Mouse (Mus musculus) kidney, embryonic 16.5 days (tissue): ENCODE data around the gene Tmem233. TPM values are rescaled to one million over a fixed set of nuclear protein-coding genes. Genes with fewer than 3 reads are reported as not detected.

Experiments used
- ATAC-seq: fragments of 200-750 bp; cut with Nextera tagmentation; 2 replicates; pipeline ENCODE4 v1.8.0; 2017; ENCODE audit warnings: moderate TSS enrichment; ENCODE audit not compliant: low FRiP score, low TSS enrichment
- H3K27ac ChIP-seq: fragments of 300-500 bp; sonication (generic); 2 replicates; pipeline ENCODE4 v1.5.1; 2014; ENCODE audit warnings: low read length
- H3K27me3 ChIP-seq: fragments of 300-500 bp; sonication (generic); 2 replicates; pipeline ENCODE4 v1.6.1; 2014; ENCODE audit warnings: low read length, control low read depth, mixed read lengths; ENCODE audit not compliant: insufficient read depth
- H3K36me3 ChIP-seq: fragments of 300-500 bp; sonication (generic); 2 replicates; pipeline ENCODE4 v1.6.1; 2014; ENCODE audit warnings: low read length, control low read depth, mixed read lengths; ENCODE audit not compliant: insufficient read depth
- H3K4me1 ChIP-seq: fragments of 300-500 bp; sonication (generic); 2 replicates; pipeline ENCODE4 v1.6.1; 2014; ENCODE audit warnings: low read length, control low read depth, mixed read lengths; ENCODE audit not compliant: insufficient read depth
- H3K4me2 ChIP-seq: fragments of 300-500 bp; sonication (generic); replicated peaks from 2 replicates; pipeline ENCODE4 v1.6.1; 2014; ENCODE audit warnings: low read depth, low read length
- H3K4me3 ChIP-seq: fragments of 300-500 bp; sonication (generic); 2 replicates; pipeline ENCODE4 v1.5.1; 2014; ENCODE audit warnings: mild to moderate bottlenecking, low read length
- H3K9ac ChIP-seq: fragments of 300-500 bp; sonication (generic); replicated peaks from 2 replicates; pipeline ENCODE4 v1.6.1; 2014; ENCODE audit warnings: low read length
- H3K9me3 ChIP-seq: fragments of 300-500 bp; sonication (generic); 2 replicates; pipeline ENCODE4 v1.6.1; 2016; ENCODE audit warnings: low read length, control low read depth
- WGBS: fragments of 180-500 bp; shearing (Covaris S2); extraction: QIAGEN DNeasy Blood & Tissue Kit; methylation state at CpG from one replicate; pipeline ENCODE4 v1.1.7; 2014; 5-methylcytosine and 5-hydroxymethylcytosine counted together
- polyA plus RNA-seq: library from polyadenylated mRNA; unstranded; fragments of >200 nt; fragmentation: Nextera tagmentation; extraction: Ambion mirVana; gene quantifications from 2 replicates; pipeline ENCODE4 v1.2.1, GENCODE M21; 2015

The Tmem233 gene
- polyA plus RNA-seq, 1 experiment from 2014 or later, result not detected

- peaks cover 41% of the 10 kb centered on the region for H3K36me3 ChIP-seq
- H3K27me3 ChIP-seq, result no peaks in the 10 kb centered on the region
- peaks cover 36% of the 10 kb centered on the region for H3K4me1 ChIP-seq
- H3K9ac ChIP-seq, result peak overlapping the region; percentile 84
- ATAC-seq, result no peak
- H3K9me3 ChIP-seq, result no peaks in the 10 kb centered on the region
- H3K27ac ChIP-seq, result peak overlapping the region; percentile 89
- H3K4me3 ChIP-seq, result peak overlapping the region; percentile 84
- H3K4me2 ChIP-seq, result peak overlapping the region; percentile 79
- WGBS, result 76% methylated on average over 7 of the region's 7 CpGs
These were observed 60.3 kb downstream of the Tmem233 start for GRCm38 (mm10) chr5:116022658-116023200.

GRCm38 (mm10) chr5:116022131-116022530 lies 60.9 kb downstream of the Tmem233 start:
- no peak overlapping the region for H3K27ac ChIP-seq
- H3K9me3 ChIP-seq, result no peaks in the 10 kb centered on the region
- no peaks in the 10 kb centered on the region for H3K27me3 ChIP-seq
- peak overlapping the region; percentile 79 for H3K4me2 ChIP-seq
- peaks cover 47% of the 10 kb centered on the region for H3K36me3 ChIP-seq
- peak overlapping the region; percentile 22; the same call in 1 of the 2 replicates for H3K9ac ChIP-seq
- H3K4me1 ChIP-seq, result peaks cover 36% of the 10 kb centered on the region
- peak overlapping the region; percentile 7; the same call in 1 of the 2 replicates for H3K4me3 ChIP-seq
- 88% methylated on average over 12 of the region's 12 CpGs for WGBS
- ATAC-seq, result no peak

DNA sequence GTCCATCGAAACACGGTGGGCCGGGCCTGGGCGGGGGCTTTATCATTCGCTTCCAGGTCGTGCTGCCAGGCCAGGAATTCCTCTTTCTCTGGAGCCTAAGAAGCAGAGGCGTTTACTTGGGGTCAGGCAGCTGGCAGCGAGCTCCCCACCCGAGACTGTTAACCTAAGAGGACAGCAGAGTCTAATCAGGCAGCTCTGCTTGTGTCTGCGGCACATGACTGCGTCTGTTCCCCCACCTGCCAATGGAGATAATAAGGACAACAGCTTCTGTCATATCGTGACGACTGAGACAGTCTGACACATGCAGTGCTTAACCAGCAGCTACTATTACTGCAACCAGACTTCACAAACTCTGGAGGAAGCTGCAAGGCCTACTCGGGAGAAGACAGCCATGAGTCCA lies 61.5 kb downstream of the Tmem233 start:
- 87% methylated on average over 14 of the region's 14 CpGs for WGBS

DNA sequence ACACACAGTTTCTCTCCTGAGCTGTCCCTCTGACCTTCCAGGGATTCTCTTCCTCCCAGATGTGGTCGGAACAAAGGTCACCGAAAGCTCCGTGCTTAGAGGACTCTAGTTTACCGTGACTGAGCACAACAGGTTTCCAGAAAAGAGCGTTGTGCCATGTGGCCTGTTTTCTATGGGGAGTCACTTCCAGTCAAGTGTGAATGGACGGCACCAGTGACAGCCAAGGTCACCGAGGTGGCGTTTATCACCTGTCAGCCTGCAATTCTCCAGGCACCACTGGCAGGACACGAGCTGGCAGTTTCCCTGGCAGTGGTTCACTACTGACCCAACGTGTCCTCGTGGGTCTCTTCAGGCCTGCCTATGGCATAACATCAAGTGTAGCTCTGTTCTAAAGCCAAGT lies 63.7 kb downstream of the Tmem233 start:
- no peaks in the 10 kb centered on the region for H3K27me3 ChIP-seq
- no peak overlapping the region for H3K4me3 ChIP-seq
- no peak overlapping the region for H3K4me2 ChIP-seq
- H3K9me3 ChIP-seq, result no peaks in the 10 kb centered on the region
- H3K9ac ChIP-seq, result no peak overlapping the region
- peaks cover 36% of the 10 kb centered on the region for H3K4me1 ChIP-seq
- WGBS, result 23% methylated on average over 11 of the region's 11 CpGs
- H3K36me3 ChIP-seq, result peaks cover 74% of the 10 kb centered on the region
- peak overlapping the region; percentile 25 for H3K27ac ChIP-seq
- ATAC-seq, result no peak

More for the DNA sequence above, 61.5 kb downstream of the Tmem233 start:
- Histone ChIP-seq H3K9me3 (no peaks in the 10 kb centered on the region), H3K27me3 (no peaks in the 10 kb centered on the region), H3K9ac (no peak overlapping the region), H3K27ac (no peak overlapping the region), H3K4me3 (no peak overlapping the region), H3K4me1 (peaks cover 36% of the 10 kb centered on the region), H3K4me2 (no peak overlapping the region), H3K36me3 (peaks cover 53% of the 10 kb centered on the region)
- ATAC-seq, result no peak

DNA sequence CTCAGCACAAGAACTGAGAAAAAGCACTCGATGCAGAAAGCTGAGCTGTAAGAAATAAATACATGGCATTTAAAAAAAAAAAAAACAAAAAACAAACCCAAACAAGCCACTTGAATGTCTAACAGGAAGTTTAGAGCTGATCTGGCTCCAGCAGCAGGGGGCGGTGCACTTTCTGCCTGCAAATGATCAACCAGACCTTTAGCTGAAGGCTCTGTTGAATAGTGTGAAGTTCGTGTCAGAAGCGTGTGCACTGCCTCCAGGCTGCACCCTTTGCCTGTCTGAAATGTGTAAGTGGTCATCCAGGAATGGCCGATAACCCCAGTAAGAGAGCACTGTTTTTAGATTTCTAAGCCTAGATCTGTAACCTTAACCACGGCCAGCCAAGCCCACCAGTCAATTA lies 64.3 kb downstream of the Tmem233 start:
- 59% methylated on average over 6 of the region's 6 CpGs for WGBS
- H3K9ac ChIP-seq, result 0 out of 2 replicates have a peak overlapping the region, but pooled peaks have one; percentile 2
- peak overlapping the region; percentile 25 for H3K27ac ChIP-seq
- peaks cover 80% of the 10 kb centered on the region for H3K36me3 ChIP-seq
- no peak for ATAC-seq
- H3K4me1 ChIP-seq, result peaks cover 36% of the 10 kb centered on the region
- no peaks in the 10 kb centered on the region for H3K9me3 ChIP-seq
- no peaks in the 10 kb centered on the region for H3K27me3 ChIP-seq
- no peak overlapping the region for H3K4me3 ChIP-seq
- no peak overlapping the region for H3K4me2 ChIP-seq

- ATAC-seq, result no peak
- 88% methylated on average over 9 of the region's 9 CpGs for WGBS
- no peaks in the 10 kb centered on the region for H3K9me3 ChIP-seq
- no peak overlapping the region for H3K9ac ChIP-seq
- no peak overlapping the region for H3K4me2 ChIP-seq
- no peaks in the 10 kb centered on the region for H3K27me3 ChIP-seq
- H3K4me3 ChIP-seq, result no peak overlapping the region
- 0 out of 2 replicates have a peak overlapping the region, but pooled peaks have one; percentile 13 for H3K27ac ChIP-seq
- H3K36me3 ChIP-seq, result peaks cover 86% of the 10 kb centered on the region
- peaks cover 34% of the 10 kb centered on the region for H3K4me1 ChIP-seq
These were observed 64.8 kb downstream of the Tmem233 start for GRCm38 (mm10) chr5:116018196-116018595.

- Histone ChIP-seq H3K9ac (no peak overlapping the region), H3K36me3 (peaks cover 94% of the 10 kb centered on the region), H3K27ac (no peak overlapping the region), H3K9me3 (no peaks in the 10 kb centered on the region), H3K4me1 (peaks cover 26% of the 10 kb centered on the region), H3K4me3 (no peak overlapping the region), H3K27me3 (no peaks in the 10 kb centered on the region), H3K4me2 (no peak overlapping the region)
- ATAC-seq, result no peak
- WGBS, result 93% methylated on average over 8 of the region's 8 CpGs
These were observed 65.7 kb downstream of the Tmem233 start for GRCm38 (mm10) chr5:116017391-116017790.

GRCm38 (mm10) chr5:116016542-116016941 lies 66.5 kb downstream of the Tmem233 start:
- H3K4me2 ChIP-seq, result no peak overlapping the region
- H3K27me3 ChIP-seq, result no peaks in the 10 kb centered on the region
- H3K36me3 ChIP-seq, result peaks cover 92% of the 10 kb centered on the region
- no peak for ATAC-seq
- H3K27ac ChIP-seq, result no peak overlapping the region
- no peaks in the 10 kb centered on the region for H3K9me3 ChIP-seq
- peaks cover 21% of the 10 kb centered on the region for H3K4me1 ChIP-seq
- no peak overlapping the region for H3K9ac ChIP-seq
- no peak overlapping the region for H3K4me3 ChIP-seq
- 90% methylated on average over 5 of the region's 5 CpGs for WGBS

DNA sequence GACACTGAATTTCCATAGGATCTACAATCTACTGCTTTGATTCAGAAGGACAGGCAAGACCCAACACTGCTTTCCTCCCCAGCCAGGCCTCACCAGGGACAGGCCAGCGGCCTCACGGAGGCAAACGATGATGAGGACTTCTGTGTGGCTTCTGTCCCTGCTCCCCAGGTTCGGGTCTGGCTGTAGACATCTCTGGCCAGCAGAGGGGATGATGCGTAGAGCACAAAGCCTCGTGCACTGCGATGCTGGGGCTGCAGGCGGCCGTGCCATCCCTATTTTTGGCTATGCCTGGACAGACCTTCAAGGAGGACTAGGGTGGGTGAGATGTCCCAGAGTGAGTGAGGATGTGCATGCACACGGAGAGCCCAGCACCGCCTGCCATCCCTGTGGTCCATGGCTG lies 68.8 kb downstream of the Tmem233 start:
- no peaks in the 10 kb centered on the region for H3K9me3 ChIP-seq

DNA sequence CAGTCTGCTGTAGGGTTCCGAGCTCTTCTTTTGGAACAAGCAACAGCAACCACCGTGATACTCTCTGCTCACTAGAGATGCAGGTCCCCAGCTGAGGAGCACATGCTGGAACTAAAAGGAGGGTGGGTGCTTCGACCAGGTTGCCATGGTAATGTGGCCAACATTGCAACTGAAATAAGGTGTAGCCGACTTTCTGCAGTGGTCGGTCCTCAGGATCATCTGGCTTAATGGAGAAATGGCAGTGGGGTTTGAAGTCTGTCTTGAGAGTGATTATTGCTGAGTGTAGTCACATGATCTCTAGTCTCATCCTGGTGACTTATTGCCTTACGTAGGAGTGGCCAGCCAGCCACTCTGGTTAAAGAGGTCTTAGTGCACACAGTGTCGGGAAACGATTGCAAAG lies 69.2 kb downstream of the Tmem233 start:
- Histone ChIP-seq H3K9me3 (no peaks in the 10 kb centered on the region), H3K4me3 (no peak overlapping the region), H3K9ac (no peak overlapping the region), H3K36me3 (peaks cover 65% of the 10 kb centered on the region), H3K27me3 (no peaks in the 10 kb centered on the region), H3K27ac (no peak overlapping the region), H3K4me2 (no peak overlapping the region), H3K4me1 (peaks cover 18% of the 10 kb centered on the region)
- WGBS, result 71% methylated on average over 8 of the region's 8 CpGs
- ATAC-seq, result no peak

More for the DNA sequence above, 68.8 kb downstream of the Tmem233 start:
- Histone ChIP-seq H3K4me3 (no peak overlapping the region), H3K27ac (no peak overlapping the region), H3K4me1 (peaks cover 22% of the 10 kb centered on the region), H3K4me2 (no peak overlapping the region), H3K27me3 (no peaks in the 10 kb centered on the region), H3K36me3 (peaks cover 69% of the 10 kb centered on the region), H3K9ac (no peak overlapping the region)
- 89% methylated on average over 11 of the region's 11 CpGs for WGBS
- no peak for ATAC-seq
